Mouse (Mus musculus): Measurements from ENCODE around the gene Rassf5. TPM values are rescaled to one million over a fixed set of nuclear protein-coding genes. Genes with fewer than 3 reads are reported as not detected.
A peak's percentile ranks its signal among the peaks of the same experiment; 100 is the strongest.

The Rassf5 gene
- total RNA-seq, 2 experiments from 2014 or later = 2.2 to 4.4 TPM

GRCm38 (mm10) chr1:131138191-131139016, 106.7 kb downstream of the Rassf5 start, which contains the start of gene Dyrk3:
Gene Dyrk3 (minus strand): TSS chr1:131138340.
- DNase-seq = peak; percentile 93 to 94

- no peak for DNase-seq
Measured at GRCm38 (mm10) chr1:131137717-131138118, 107.3 kb downstream of the Rassf5 start.

GRCm38 (mm10) chr1:131137111-131137510, 107.9 kb downstream of the Rassf5 start:
- no peak for DNase-seq

GRCm38 (mm10) chr1:131135960-131136629, 109.0 kb downstream of the Rassf5 start:
- no peak for DNase-seq

- peak in 1 of 2 experiments; percentile 52 for DNase-seq
Measured at GRCm38 (mm10) chr1:131134942-131135522, 110.0 kb downstream of the Rassf5 start.

DNA sequence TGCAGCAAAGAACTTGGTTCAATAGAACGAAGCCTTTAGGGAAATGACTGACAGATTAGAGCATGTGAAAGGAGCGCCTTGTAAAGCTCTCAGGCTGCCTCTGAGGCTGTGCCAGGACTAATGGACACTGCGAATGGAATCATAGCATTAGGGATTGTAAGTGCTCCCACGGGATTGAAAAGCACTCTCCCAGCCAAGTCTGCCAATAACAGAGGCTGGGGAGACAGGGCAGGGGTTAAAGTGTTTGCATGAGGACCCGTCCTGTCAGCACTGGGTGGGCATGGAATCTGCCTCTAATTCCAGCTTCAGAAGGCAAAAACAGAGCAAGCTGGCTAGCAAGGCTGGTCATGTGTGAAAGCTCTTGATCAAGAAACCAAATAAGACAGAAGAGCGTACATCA, 110.8 kb downstream of the Rassf5 start:
- DNase-seq = no peak

Other genes with a start within 250 kb of the Rassf5 start
- not detected for gene Il10, start 225.4 kb downstream of the Rassf5 start, total RNA-seq (2021)
- gene Mapkapk2, start 147.4 kb downstream of the Rassf5 start, total RNA-seq (2021) = 100 to 1,000 TPM; 311 to 318 TPM
- 1 to 10 TPM in 1 of 2 experiments, under 1 TPM in 1; 0.20 to 1.1 TPM for gene Dyrk3, start 106.9 kb downstream of the Rassf5 start, total RNA-seq (2021)
- gene Eif2d, start 92.1 kb downstream of the Rassf5 start, total RNA-seq (2021) = 10 to 100 TPM; 31.4 to 34.1 TPM
- gene Ikbke, start 34.3 kb upstream of the Rassf5 start, total RNA-seq (2021) = 1 to 10 TPM; 1.5 to 2.6 TPM

Measured in heart, adult 18-20 months (tissue).